Mouse (Mus musculus) midbrain, embryonic 14.5 days (tissue): Measurements from ENCODE around the gene Zcchc14. TPM values are rescaled to one million over a fixed set of nuclear protein-coding genes. Genes with fewer than 3 reads are reported as not detected.

Source experiments
- ATAC-seq: fragments of 200-750 bp; cut with Nextera tagmentation; 2 replicates; pipeline ENCODE4 v1.8.0; 2017; ENCODE audit warnings: moderate number of reproducible peaks, moderate library complexity; ENCODE audit not compliant: low FRiP score, low TSS enrichment
- DNase-seq: peaks from one replicate; pipeline ENCODE4 v3.0.0-alpha.2; 2015
- H3K27ac ChIP-seq: fragments of 300-500 bp; sonication (generic); replicated peaks from 2 replicates; pipeline ENCODE4 v1.5.1; 2014; ENCODE audit warnings: mild to moderate bottlenecking, low read depth, low read length, moderate library complexity
- H3K27me3 ChIP-seq: fragments of 300-500 bp; sonication (generic); 2 replicates; pipeline ENCODE4 v1.6.1; 2014; ENCODE audit warnings: low read length, control low read depth, mixed read lengths; ENCODE audit not compliant: control insufficient read depth, insufficient read depth
- H3K36me3 ChIP-seq: fragments of 300-500 bp; sonication (generic); 2 replicates; pipeline ENCODE4 v1.6.1; 2014; ENCODE audit warnings: low read length, control low read depth; ENCODE audit not compliant: control insufficient read depth, insufficient read depth
- H3K4me1 ChIP-seq: fragments of 300-500 bp; sonication (generic); 2 replicates; pipeline ENCODE4 v1.6.1; 2014; ENCODE audit warnings: mild to moderate bottlenecking, antibody characterized with exemption, low read length, control low read depth; ENCODE audit not compliant: control insufficient read depth, insufficient read depth
- H3K4me2 ChIP-seq: fragments of 300-500 bp; sonication (generic); 2 replicates; pipeline ENCODE4 v1.6.1; 2014; ENCODE audit warnings: mild to moderate bottlenecking, low read length, moderate library complexity
- H3K4me3 ChIP-seq: fragments of 300-500 bp; sonication (generic); replicated peaks from 2 replicates; pipeline ENCODE4 v1.5.1; 2014; ENCODE audit warnings: low read depth, low read length
- H3K9ac ChIP-seq: fragments of 300-500 bp; sonication (generic); replicated peaks from 2 replicates; pipeline ENCODE4 v1.6.1; 2014; ENCODE audit warnings: mild to moderate bottlenecking, low read length, moderate library complexity
- H3K9me3 ChIP-seq: fragments of 300-500 bp; sonication (generic); 2 replicates; pipeline ENCODE4 v1.6.1; 2016; ENCODE audit warnings: low read length, control low read depth, mixed read lengths; ENCODE audit not compliant: control insufficient read depth
- WGBS: fragments of 180-500 bp; shearing (Covaris S2); extraction: QIAGEN DNeasy Blood & Tissue Kit; methylation state at CpG from one replicate; pipeline ENCODE4 v1.1.7; 2014; 5-methylcytosine and 5-hydroxymethylcytosine counted together
- polyA plus RNA-seq: library from polyadenylated mRNA; unstranded; fragments of >200 nt; fragmentation: Nextera tagmentation; extraction: Ambion mirVana; gene quantifications from 2 replicates; pipeline ENCODE4 v1.2.1, GENCODE M21; 2014

Zcchc14 gene
- polyA plus RNA-seq, 1 experiment from 2014 or later: 43.4 TPM

DNA sequence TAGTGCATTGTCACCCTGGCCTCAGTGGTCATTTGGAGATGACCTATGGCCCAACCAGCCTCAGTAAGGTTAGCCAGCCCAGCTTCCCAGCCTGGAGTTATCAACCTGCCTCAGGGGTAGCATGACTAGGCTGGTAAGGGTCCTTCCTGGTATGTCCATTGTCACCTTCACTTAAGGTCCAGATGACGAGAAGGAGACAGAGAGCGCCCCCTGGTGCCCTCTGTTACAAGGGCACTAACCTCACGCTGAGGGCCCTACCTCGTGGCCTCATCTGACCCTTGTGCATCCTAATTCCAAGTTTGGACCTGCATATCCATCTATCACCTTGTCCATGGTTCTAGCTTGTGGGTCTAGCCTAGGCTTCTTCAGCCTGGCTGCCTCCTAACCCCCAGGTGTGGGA is 32.7 kb upstream of the Zcchc14 start:
- no peaks in the 10 kb centered on the region for H3K9me3 ChIP-seq
- H3K4me2 ChIP-seq: no peak overlapping the region
- H3K4me3 ChIP-seq: no peak overlapping the region
- no peak overlapping the region for H3K9ac ChIP-seq
- H3K4me1 ChIP-seq: peaks cover 15% of the 10 kb centered on the region
- no peak for ATAC-seq
- H3K36me3 ChIP-seq: no peaks in the 10 kb centered on the region
- H3K27ac ChIP-seq: no peak overlapping the region
- DNase-seq: peak; percentile 57
- H3K27me3 ChIP-seq: no peaks in the 10 kb centered on the region
- 23% methylated on average over 4 of the region's 4 CpGs for WGBS

DNA sequence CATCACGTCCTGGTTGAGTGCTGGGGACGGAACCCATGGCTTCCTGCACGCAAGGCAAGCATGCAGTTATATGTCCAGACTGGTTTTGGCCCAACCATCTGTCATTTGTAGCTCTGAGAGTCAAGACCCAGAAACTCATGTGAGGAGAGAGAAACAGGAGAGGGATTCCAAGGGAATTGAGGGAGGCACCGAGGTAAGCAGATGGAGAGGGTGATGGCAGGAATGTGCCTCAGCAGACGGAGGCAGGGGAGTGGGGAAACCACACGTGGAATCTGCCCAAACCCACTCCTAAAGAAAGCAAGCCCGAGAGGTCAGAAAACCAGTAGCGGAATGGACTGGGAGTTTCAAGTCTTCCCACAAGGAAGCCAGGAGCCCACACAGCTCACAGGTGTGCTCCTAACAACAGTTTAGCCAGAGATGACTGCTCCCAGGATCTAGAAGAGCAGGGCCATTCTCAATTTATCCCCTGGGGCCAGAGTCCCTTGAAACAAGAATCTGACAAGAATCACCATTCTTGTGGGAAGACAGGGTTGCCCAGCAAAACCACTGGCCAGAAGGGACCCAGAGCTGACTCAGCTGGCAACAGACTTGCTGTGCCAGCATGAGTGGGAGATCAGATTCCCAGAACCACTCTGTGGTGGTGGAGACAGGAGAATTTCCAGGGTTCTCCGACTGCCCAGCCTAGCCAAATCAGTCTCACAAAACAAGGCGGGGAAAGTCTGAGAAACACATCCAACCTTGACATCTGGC is 30.6 kb upstream of the Zcchc14 start:
- H3K27ac ChIP-seq: no peak overlapping the region
- no peaks in the 10 kb centered on the region for H3K9me3 ChIP-seq
- DNase-seq (no peak), ATAC-seq (no peak)
- peaks cover 10% of the 10 kb centered on the region for H3K4me1 ChIP-seq
- no peaks in the 10 kb centered on the region for H3K27me3 ChIP-seq
- H3K4me3 ChIP-seq: no peak overlapping the region
- H3K36me3 ChIP-seq: no peaks in the 10 kb centered on the region
- H3K9ac ChIP-seq: no peak overlapping the region
- H3K4me2 ChIP-seq: no peak overlapping the region
- WGBS: 79% methylated on average over 10 of the region's 10 CpGs

DNA sequence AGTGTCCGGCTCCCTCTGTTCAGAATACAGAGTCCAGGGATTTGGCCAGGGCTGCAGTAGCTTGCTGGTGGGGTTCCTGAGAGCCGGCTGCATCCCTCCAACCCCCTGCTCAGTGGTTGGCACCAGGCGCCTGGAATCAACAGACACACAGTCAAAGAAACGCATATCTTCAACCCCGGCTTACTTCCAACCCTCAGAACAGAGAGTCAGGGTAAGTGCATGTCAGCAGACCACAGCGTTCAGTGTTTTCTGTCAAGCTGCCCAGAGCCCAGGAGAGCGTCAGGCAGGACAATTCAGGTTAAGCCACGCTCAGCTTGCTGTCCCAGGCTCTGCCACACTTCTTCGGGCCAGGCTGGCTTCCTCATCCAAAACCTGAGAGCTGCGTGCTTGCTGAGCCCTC is 28.8 kb upstream of the Zcchc14 start:
- Histone ChIP-seq H3K36me3 (no peaks in the 10 kb centered on the region), H3K27ac (no peak overlapping the region), H3K27me3 (no peaks in the 10 kb centered on the region), H3K4me3 (no peak overlapping the region), H3K4me1 (no peaks in the 10 kb centered on the region), H3K4me2 (no peak overlapping the region), H3K9ac (no peak overlapping the region), H3K9me3 (no peaks in the 10 kb centered on the region)
- ATAC-seq: no peak
- no peak for DNase-seq
- WGBS: 55% methylated on average over 10 of the region's 10 CpGs

DNA sequence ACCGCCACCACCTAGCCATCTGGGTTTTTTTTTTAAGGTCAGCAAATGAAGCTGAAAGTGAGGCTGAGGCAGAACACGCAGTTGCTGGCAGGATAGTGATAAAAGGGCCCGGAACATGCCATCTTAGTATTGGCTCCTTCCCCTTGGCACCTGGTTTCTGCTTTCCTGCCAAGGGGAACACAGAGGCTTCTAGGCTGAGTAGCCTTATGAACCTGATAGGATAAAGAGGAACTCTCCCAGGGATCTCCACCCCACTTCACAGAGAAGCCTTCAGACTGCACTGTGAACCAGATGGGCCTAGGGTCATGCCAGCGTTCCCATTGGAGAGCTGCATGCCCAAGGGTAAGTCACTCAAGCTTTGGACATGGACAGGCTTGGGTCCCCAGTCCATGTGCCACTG is 28.2 kb upstream of the Zcchc14 start:
- DNase-seq: no peak
- no peak overlapping the region for H3K4me3 ChIP-seq
- H3K27ac ChIP-seq: no peak overlapping the region
- no peaks in the 10 kb centered on the region for H3K9me3 ChIP-seq
- H3K4me1 ChIP-seq: no peaks in the 10 kb centered on the region
- ATAC-seq: no peak
- H3K9ac ChIP-seq: no peak overlapping the region
- no peaks in the 10 kb centered on the region for H3K36me3 ChIP-seq
- no peak overlapping the region for H3K4me2 ChIP-seq
- H3K27me3 ChIP-seq: no peaks in the 10 kb centered on the region
- WGBS: 89% methylated on average over 4 of the region's 4 CpGs

DNA sequence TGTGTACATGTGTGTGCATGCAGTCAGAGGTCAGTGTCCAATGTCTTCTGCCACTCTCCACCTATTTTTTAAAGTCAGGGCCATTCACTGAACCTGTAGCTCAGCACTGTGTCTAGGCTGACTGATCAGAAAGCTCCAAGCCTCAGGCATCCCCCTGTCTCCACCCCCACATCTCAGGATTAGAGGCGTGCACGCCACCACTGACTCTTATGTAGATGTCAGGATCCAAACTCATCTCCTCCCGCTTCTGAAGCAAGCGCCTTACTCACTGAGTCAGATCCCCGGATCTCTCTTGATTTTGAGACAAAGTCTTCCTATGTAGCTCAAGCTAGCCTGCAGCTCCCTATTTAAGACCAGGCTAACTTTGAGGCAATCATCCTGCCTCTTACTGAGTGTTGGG is 26.0 kb upstream of the Zcchc14 start:
- no peaks in the 10 kb centered on the region for H3K36me3 ChIP-seq
- no peaks in the 10 kb centered on the region for H3K27me3 ChIP-seq
- ATAC-seq (no peak), DNase-seq (no peak)
- no peak overlapping the region for H3K27ac ChIP-seq
- no peak overlapping the region for H3K4me2 ChIP-seq
- H3K4me3 ChIP-seq: no peak overlapping the region
- H3K4me1 ChIP-seq: 0 out of 2 replicates have a peak, but pooled peaks cover under 1% of the 10 kb centered on the region
- 64% methylated on average over 5 of the region's 5 CpGs for WGBS
- H3K9me3 ChIP-seq: no peaks in the 10 kb centered on the region
- H3K9ac ChIP-seq: no peak overlapping the region

DNA sequence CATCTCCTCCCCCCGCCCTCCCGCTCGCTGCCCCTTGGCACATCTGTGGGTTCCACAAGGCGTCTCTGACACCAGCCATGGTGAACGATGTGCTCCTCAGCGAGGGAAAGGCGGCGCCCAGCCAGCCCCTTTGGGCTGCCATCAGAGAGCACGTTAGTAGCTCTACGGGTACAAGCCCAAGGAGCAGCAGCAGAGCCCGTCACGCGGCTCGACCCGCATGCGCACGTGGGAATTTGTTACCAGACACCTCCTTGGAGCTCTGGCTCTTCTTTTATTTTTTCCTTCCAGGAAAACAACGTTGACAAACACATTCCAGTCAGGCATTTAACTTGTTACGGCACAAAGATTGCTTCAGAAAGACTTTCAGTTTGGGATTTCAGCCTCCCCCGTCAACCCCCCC is 23.0 kb upstream of the Zcchc14 start:
- no peaks in the 10 kb centered on the region for H3K9me3 ChIP-seq
- no peak overlapping the region for H3K27ac ChIP-seq
- DNase-seq (no peak), ATAC-seq (no peak)
- WGBS: 66% methylated on average over 20 of the region's 20 CpGs
- 0 out of 2 replicates have a peak, but pooled peaks cover 3% of the 10 kb centered on the region for H3K4me1 ChIP-seq
- H3K36me3 ChIP-seq: no peaks in the 10 kb centered on the region
- H3K9ac ChIP-seq: no peak overlapping the region
- no peaks in the 10 kb centered on the region for H3K27me3 ChIP-seq
- no peak overlapping the region for H3K4me2 ChIP-seq
- no peak overlapping the region for H3K4me3 ChIP-seq

DNA sequence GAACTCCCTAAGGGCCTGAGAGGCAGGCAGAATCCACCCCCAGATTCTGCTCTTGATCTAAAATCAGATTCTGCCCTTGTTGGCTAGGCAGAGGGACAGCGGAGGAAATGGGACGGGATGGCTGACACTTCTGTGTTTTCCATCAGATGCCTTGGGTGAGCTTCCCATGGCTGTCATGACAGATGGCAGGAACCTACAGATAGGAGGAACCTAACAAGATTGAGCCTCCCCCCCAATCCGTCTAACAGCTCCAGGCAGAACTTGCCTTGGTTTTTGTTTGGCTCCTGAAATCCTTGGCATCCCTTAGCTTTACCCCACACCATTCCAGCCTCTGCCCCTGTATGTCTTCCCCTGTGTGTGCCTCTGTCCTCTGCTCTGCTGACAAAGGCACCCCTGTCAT is 22.5 kb upstream of the Zcchc14 start:
- no peak for ATAC-seq
- no peak overlapping the region for H3K27ac ChIP-seq

DNA sequence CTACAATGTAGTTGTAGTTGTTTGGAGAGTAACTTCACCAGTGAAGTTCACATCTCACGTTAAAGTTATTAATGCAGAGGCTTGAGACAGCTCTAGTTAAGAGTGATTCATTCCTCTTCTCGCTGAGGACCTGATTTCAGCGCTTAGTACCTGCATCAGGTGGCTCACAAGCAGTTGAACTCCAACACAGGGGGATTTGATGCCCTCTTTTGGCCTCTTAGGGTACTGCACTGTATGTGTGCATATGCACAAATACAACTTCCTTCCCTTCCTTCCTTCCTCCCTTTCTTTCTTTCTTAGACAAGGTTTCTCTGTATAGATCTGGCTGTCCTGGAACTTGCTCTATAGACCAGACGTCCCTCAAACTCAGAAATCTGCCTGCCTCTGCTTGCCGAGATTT is 21.8 kb upstream of the Zcchc14 start:
- DNase-seq (peak; percentile 20), ATAC-seq (no peak)
- H3K36me3 ChIP-seq: no peaks in the 10 kb centered on the region
- H3K27ac ChIP-seq: no peak overlapping the region
- no peak overlapping the region for H3K9ac ChIP-seq
- H3K4me1 ChIP-seq: 0 out of 2 replicates have a peak, but pooled peaks cover 3% of the 10 kb centered on the region
- no peak overlapping the region for H3K4me2 ChIP-seq
- H3K9me3 ChIP-seq: no peaks in the 10 kb centered on the region
- no peaks in the 10 kb centered on the region for H3K27me3 ChIP-seq
- H3K4me3 ChIP-seq: no peak overlapping the region
- 65% methylated on average over 5 of the region's 5 CpGs for WGBS

More for the DNA sequence above, 22.5 kb upstream of the Zcchc14 start:
- 70% methylated on average over 3 of the region's 3 CpGs for WGBS
- no peaks in the 10 kb centered on the region for H3K36me3 ChIP-seq
- no peak overlapping the region for H3K9ac ChIP-seq
- 0 out of 2 replicates have a peak, but pooled peaks cover 3% of the 10 kb centered on the region for H3K4me1 ChIP-seq
- H3K9me3 ChIP-seq: no peaks in the 10 kb centered on the region
- no peaks in the 10 kb centered on the region for H3K27me3 ChIP-seq
- H3K4me3 ChIP-seq: no peak overlapping the region
- H3K4me2 ChIP-seq: no peak overlapping the region
- no peak for DNase-seq

DNA sequence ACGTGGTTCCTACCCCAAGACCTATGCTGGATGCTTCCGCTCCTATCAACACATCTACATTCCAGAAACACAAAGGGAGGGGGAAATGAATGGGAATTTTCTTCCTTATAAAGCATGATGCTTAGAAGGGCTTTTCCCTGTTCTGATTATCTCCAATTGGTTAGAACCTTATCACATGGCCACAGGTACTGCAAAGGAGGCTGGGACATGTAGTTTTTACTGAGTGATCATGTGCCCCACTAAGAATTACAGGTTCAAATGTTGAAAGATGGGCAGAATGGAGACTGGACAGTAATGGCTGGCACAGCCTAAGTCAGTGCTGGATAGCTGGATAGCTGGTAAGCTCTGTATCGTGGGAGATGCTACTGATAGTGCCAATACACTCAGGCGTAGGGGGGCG is 21.2 kb upstream of the Zcchc14 start:
- whole genome bisulfite sequencing: 75% methylated on average over 5 of the region's 5 CpGs
- Histone ChIP-seq H3K27ac (peak overlapping the region; percentile 49), H3K9ac (no peak overlapping the region), H3K4me2 (no peak overlapping the region), H3K9me3 (no peaks in the 10 kb centered on the region), H3K27me3 (no peaks in the 10 kb centered on the region), H3K36me3 (no peaks in the 10 kb centered on the region), H3K4me1 (peaks cover 6% of the 10 kb centered on the region; the same call in 1 of the 2 replicates), H3K4me3 (no peak overlapping the region)
- peak; percentile 66; the same call in 1 of the 2 replicates for ATAC-seq
- DNase-seq: peak; percentile 81
